Mouse (Mus musculus) small intestine, adult 2 months (tissue): Measurements from ENCODE around the gene Khsrp.
A peak's percentile ranks its signal among the peaks of the same experiment; 100 is the strongest.

ENCODE experiments used
- CTCF ChIP-seq: fragments of 200-500 bp; IDR thresholded peaks from 2 replicates; pipeline ENCODE4 v1.5.1; 2012; ENCODE audit warnings: low read depth, mild to moderate bottlenecking, control low read depth, inconsistent platforms, low read length, moderate library complexity, mixed read lengths; ENCODE audit not compliant: insufficient replicate concordance, insufficient read length; ENCODE audit errors: extremely low read depth
- POLR2A ChIP-seq: fragments of 200-500 bp; IDR thresholded peaks from 2 replicates; pipeline ENCODE4 v1.6.1; 2012; ENCODE audit warnings: low read depth, mild to moderate bottlenecking, control low read depth, inconsistent platforms, low read length, moderate library complexity

DNA sequence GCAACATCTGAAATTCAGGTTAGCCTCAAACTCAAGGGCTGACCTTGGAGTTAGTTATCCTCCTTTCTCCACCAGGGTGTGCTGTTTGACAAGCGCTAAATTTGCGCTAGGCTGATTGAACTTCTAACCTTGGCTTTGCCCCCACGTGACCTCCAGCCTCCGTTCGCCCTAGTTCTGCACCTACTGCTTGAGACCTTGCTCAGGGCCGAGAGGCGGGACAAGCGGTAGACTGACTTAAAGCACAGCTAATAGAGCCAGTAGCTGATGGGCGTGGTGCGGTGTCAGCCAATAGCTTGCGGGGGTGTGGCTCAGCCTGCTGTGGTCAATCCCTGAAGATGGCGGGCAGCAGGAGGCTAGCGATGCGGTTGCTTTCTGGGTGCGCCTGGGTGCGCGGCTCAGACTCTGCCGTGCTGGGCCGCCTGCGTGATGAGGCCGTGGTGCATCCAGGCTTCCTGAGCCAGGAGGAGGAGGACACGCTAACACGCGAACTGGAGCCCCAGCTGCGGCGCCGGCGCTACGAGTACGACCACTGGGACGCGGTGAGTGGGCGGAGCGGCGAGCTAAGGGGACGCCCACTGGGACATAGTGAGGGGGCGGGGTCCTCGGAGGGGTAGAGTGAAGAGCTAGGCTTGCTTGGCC is 34.2 kb downstream of the Khsrp start, which contains the start of gene Alkbh7:
- TF ChIP-seq POLR2A (no peak), CTCF (peak; percentile 65; the same call in 1 of the 2 replicates)
